Mouse (Mus musculus) liver, postnatal 0 days (tissue): Measurements from ENCODE around the gene Edil3.

ENCODE experiments used
- CTCF ChIP-seq: sonication (generic); IDR thresholded peaks from 2 replicates; pipeline ENCODE4 v1.5.1; 2016; ENCODE audit warnings: antibody characterized with exemption, low read depth
- EP300 ChIP-seq: IDR thresholded peaks from 2 replicates; pipeline ENCODE4 v1.6.1; 2016; ENCODE audit warnings: antibody characterized with exemption, low read depth, mild to moderate bottlenecking

DNA sequence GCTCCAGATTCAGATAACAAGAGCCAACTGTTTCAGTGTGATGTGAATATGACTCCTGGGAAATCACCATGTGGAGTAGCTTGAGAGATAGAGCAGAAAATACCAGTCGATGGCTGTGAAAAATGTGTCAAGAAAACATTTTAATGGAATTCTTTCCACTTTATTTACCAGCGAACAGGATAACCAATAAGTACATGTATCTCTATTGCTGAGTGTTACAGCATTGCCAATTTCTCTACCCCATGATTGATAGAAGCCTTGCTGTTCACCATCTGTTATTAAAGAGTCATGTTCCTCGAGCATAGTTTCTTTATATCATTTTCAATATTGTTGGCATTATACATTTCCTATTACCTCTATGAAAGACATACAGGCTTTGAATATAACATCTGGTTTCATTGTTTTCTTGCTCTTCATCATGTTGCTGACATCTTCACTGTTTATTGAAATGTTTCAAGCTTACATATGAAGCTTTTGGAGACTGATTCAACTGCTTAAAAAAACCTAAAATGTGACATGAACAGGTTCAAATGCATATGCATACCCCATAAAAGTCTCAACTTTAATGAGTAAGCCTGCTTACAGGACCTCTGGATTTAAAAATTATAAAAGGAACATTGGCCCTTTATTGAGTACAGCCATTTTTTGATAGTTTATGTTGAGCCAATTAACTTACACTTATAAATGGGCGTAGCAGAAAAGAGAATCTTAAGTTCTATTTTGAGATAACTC, 186.6 kb downstream of the Edil3 start:
- TF ChIP-seq CTCF (no peak), EP300 (no peak)
